Mouse (Mus musculus) MEL (cell line): ENCODE data around the gene Mical3. TPM values are rescaled to one million over a fixed set of nuclear protein-coding genes. Genes with fewer than 3 reads are reported as not detected.

ENCODE experiments used
- DNase-seq: peaks from one replicate; pipeline ENCODE4 v3.0.0; 2011; ENCODE audit warnings: low read depth, low spot score
- H3K27ac ChIP-seq: 2 replicates; pipeline ENCODE4 v1.5.1; 2012; ENCODE audit warnings: low read depth, mild to moderate bottlenecking, control low read depth, low read length, moderate library complexity; ENCODE audit not compliant: control insufficient read depth
- H3K27me3 ChIP-seq, 2 experiments: fragments of 150-350 bp in 1 of 2; sonication (generic) in 1 of 2; 2 replicates each; pipeline ENCODE4 v1.6.1; 2012; ENCODE audit warnings: low read length in 2 of 2, mild to moderate bottlenecking in 2 of 2, improper control_type of control experiment in 1 of 2, moderate library complexity in 1 of 2; ENCODE audit not compliant: insufficient read depth in 2 of 2, control insufficient read depth in 1 of 2
- H3K36me3 ChIP-seq, 2 experiments: 2 replicates each; pipeline ENCODE4 v1.6.1; 2012 to 2014; ENCODE audit warnings: low read length in 2 of 2, improper control_type of control experiment in 1 of 2, inconsistent platforms in 1 of 2, mild to moderate bottlenecking in 1 of 2; ENCODE audit not compliant: insufficient read depth in 2 of 2, control insufficient read depth in 1 of 2
- H3K4me1 ChIP-seq, 2 experiments: fragments of 150-350 bp in 1 of 2; sonication (generic) in 1 of 2; 2 replicates each; pipeline ENCODE4 v1.6.1; 2012; ENCODE audit warnings: low read length in 2 of 2, improper control_type of control experiment in 1 of 2, mild to moderate bottlenecking in 1 of 2; ENCODE audit not compliant: insufficient read depth in 2 of 2, control insufficient read depth in 1 of 2
- H3K4me3 ChIP-seq, 2 experiments: fragments of 150-350 bp in 1 of 2; sonication (generic) in 1 of 2; 2 replicates each; pipeline ENCODE4 v1.5.1; 2012; ENCODE audit warnings: low read depth in 2 of 2, low read length in 2 of 2, mild to moderate bottlenecking in 2 of 2, moderate library complexity in 2 of 2, control low read depth in 1 of 2, improper control_type of control experiment in 1 of 2; ENCODE audit not compliant: control insufficient read depth in 1 of 2, insufficient read depth in 1 of 2
- H3K79me2 ChIP-seq: 2 replicates; pipeline ENCODE4 v1.6.1; 2012; ENCODE audit warnings: mild to moderate bottlenecking, low read length, moderate library complexity; ENCODE audit not compliant: control insufficient read depth, poor library complexity, insufficient read depth
- H3K9ac ChIP-seq: 2 replicates; pipeline ENCODE4 v1.6.1; 2012; ENCODE audit warnings: low read depth, mild to moderate bottlenecking, control low read depth, low read length, moderate library complexity; ENCODE audit not compliant: control insufficient read depth, poor library complexity, severe bottlenecking
- H3K9me3 ChIP-seq: fragments of 150-350 bp; sonication (generic); replicated peaks from 2 replicates; pipeline ENCODE4 v1.6.1; 2012; ENCODE audit warnings: mild to moderate bottlenecking, low read length, improper control_type of control experiment, moderate library complexity; ENCODE audit not compliant: insufficient read depth
- CHD1 ChIP-seq: IDR thresholded peaks from 2 replicates; pipeline ENCODE4 v1.6.1; 2012; ENCODE audit warnings: low read depth, mild to moderate bottlenecking, inconsistent platforms, low read length, improper control_type of control experiment
- CTCF ChIP-seq, 3 experiments: IDR thresholded peaks in 2 of 3; conservative IDR thresholded peaks in 1 of 3; 2 replicates each; pipeline ENCODE4 v1.5.1; 2011 to 2012; ENCODE audit warnings: low read length in 3 of 3, low read depth in 2 of 3, mild to moderate bottlenecking in 2 of 3, improper control_type of control experiment in 1 of 3, inconsistent platforms in 1 of 3, mixed read lengths in 1 of 3, moderate library complexity in 1 of 3; ENCODE audit not compliant: control insufficient read depth in 1 of 3, insufficient read depth in 1 of 3, poor library complexity in 1 of 3, severe bottlenecking in 1 of 3
- E2F4 ChIP-seq: IDR thresholded peaks from 2 replicates; pipeline ENCODE4 v1.6.1; 2011; ENCODE audit warnings: low read depth, low read length, improper control_type of control experiment, borderline replicate concordance
- ELF1 ChIP-seq: IDR thresholded peaks from 2 replicates; pipeline ENCODE4 v1.6.1; 2014; ENCODE audit warnings: low read depth, mild to moderate bottlenecking, inconsistent platforms, low read length, improper control_type of control experiment, moderate library complexity
- EP300 ChIP-seq, 2 experiments: IDR thresholded peaks; 2 replicates each; pipeline ENCODE4 v1.6.1; 2011; ENCODE audit warnings: improper control_type of control experiment in 2 of 2, low read length in 2 of 2, low read depth in 1 of 2, mild to moderate bottlenecking in 1 of 2
- GABPA ChIP-seq: IDR thresholded peaks from 2 replicates; pipeline ENCODE4 v1.6.1; 2012; ENCODE audit warnings: low read depth, mild to moderate bottlenecking, inconsistent platforms, low read length, improper control_type of control experiment, moderate library complexity
- GATA1 ChIP-seq: IDR thresholded peaks from 2 replicates; pipeline ENCODE4 v1.6.1; 2011; ENCODE audit warnings: low read depth, low read length, improper control_type of control experiment
- HCFC1 ChIP-seq: IDR thresholded peaks from 2 replicates; pipeline ENCODE4 v1.6.1; 2012; ENCODE audit warnings: low read depth, mild to moderate bottlenecking, inconsistent platforms, low read length, improper control_type of control experiment, moderate library complexity
- KAT2A ChIP-seq: conservative IDR thresholded peaks from 2 replicates; pipeline ENCODE4 v1.6.1; 2012; ENCODE audit warnings: low read depth, low read length, improper control_type of control experiment, inconsistent platforms
- MAX ChIP-seq: IDR thresholded peaks from 2 replicates; pipeline ENCODE4 v1.6.1; 2011; ENCODE audit warnings: low read length, improper control_type of control experiment
- MAZ ChIP-seq: IDR thresholded peaks from 2 replicates; pipeline ENCODE4 v1.6.1; 2012; ENCODE audit warnings: low read depth, mild to moderate bottlenecking, inconsistent platforms, low read length, improper control_type of control experiment
- MEF2A ChIP-seq: IDR thresholded peaks from 2 replicates; pipeline ENCODE4 v1.6.1; 2014; ENCODE audit warnings: low read depth, mild to moderate bottlenecking, inconsistent platforms, low read length, improper control_type of control experiment; ENCODE audit not compliant: poor library complexity, insufficient replicate concordance, severe bottlenecking; ENCODE audit errors: extremely low read depth
- MYC ChIP-seq: IDR thresholded peaks from 2 replicates; pipeline ENCODE4 v1.6.1; 2011; ENCODE audit warnings: low read depth, mild to moderate bottlenecking, low read length, improper control_type of control experiment, moderate library complexity
- NRF1 ChIP-seq: IDR thresholded peaks from 2 replicates; pipeline ENCODE4 v1.6.1; 2014; ENCODE audit warnings: low read depth, mild to moderate bottlenecking, inconsistent platforms, low read length, improper control_type of control experiment, moderate library complexity; ENCODE audit not compliant: poor library complexity, insufficient read depth, severe bottlenecking
- POLR2A ChIP-seq, 2 experiments: IDR thresholded peaks; 2 replicates each; pipeline ENCODE4 v1.6.1; 2011 to 2012; ENCODE audit warnings: low read length in 2 of 2, mild to moderate bottlenecking in 2 of 2, control low read depth in 1 of 2, improper control_type of control experiment in 1 of 2, low read depth in 1 of 2, moderate library complexity in 1 of 2; ENCODE audit not compliant: control insufficient read depth in 1 of 2, insufficient read depth in 1 of 2, poor library complexity in 1 of 2
- POLR2AphosphoS2 ChIP-seq: IDR thresholded peaks from 2 replicates; pipeline ENCODE4 v1.6.1; 2011; ENCODE audit warnings: low read length, improper control_type of control experiment
- POLR2AphosphoS5 ChIP-seq: IDR thresholded peaks from 2 replicates; pipeline ENCODE4 v1.6.1; 2012; ENCODE audit warnings: low read depth, borderline replicate concordance, mild to moderate bottlenecking, inconsistent platforms, low read length, moderate library complexity, mixed read lengths
- SIN3A ChIP-seq: IDR thresholded peaks from 2 replicates; pipeline ENCODE4 v1.6.1; 2012; ENCODE audit warnings: low read length, improper control_type of control experiment, inconsistent platforms
- TAL1 ChIP-seq: IDR thresholded peaks from 2 replicates; pipeline ENCODE4 v1.6.1; 2012; ENCODE audit warnings: mild to moderate bottlenecking, inconsistent platforms, low read length, moderate library complexity, mixed read lengths
- UBTF ChIP-seq: IDR thresholded peaks from 2 replicates; pipeline ENCODE4 v1.6.1; 2012; ENCODE audit warnings: low read depth, mild to moderate bottlenecking, inconsistent platforms, low read length, improper control_type of control experiment, moderate library complexity, borderline replicate concordance; ENCODE audit not compliant: insufficient read depth
- USF1 ChIP-seq: IDR thresholded peaks from 2 replicates; pipeline ENCODE4 v1.6.1; 2014; ENCODE audit warnings: low read depth, mild to moderate bottlenecking, inconsistent platforms, low read length, improper control_type of control experiment, moderate library complexity
- USF2 ChIP-seq, 2 experiments: IDR thresholded peaks; 2 replicates each; pipeline ENCODE4 v1.6.1; 2011 to 2012; ENCODE audit warnings: improper control_type of control experiment in 2 of 2, low read length in 2 of 2, borderline replicate concordance in 1 of 2, inconsistent platforms in 1 of 2, low read depth in 1 of 2, mild to moderate bottlenecking in 1 of 2; ENCODE audit not compliant: insufficient read depth in 1 of 2
- ZC3H11A ChIP-seq: IDR thresholded peaks from 2 replicates; pipeline ENCODE4 v1.6.1; 2012; ENCODE audit warnings: low read depth, mild to moderate bottlenecking, inconsistent platforms, low read length, improper control_type of control experiment
- ZKSCAN1 ChIP-seq: IDR thresholded peaks from 2 replicates; pipeline ENCODE4 v1.6.1; 2012; ENCODE audit warnings: low read depth, mild to moderate bottlenecking, inconsistent platforms, low read length, improper control_type of control experiment, moderate library complexity
- ZMIZ1 ChIP-seq: IDR thresholded peaks from 2 replicates; pipeline ENCODE4 v1.6.1; 2012; ENCODE audit warnings: low read depth, mild to moderate bottlenecking, inconsistent platforms, low read length, improper control_type of control experiment, moderate library complexity
- ZNF384 ChIP-seq: IDR thresholded peaks from 2 replicates; pipeline ENCODE4 v1.6.1; 2012; ENCODE audit warnings: low read depth, mild to moderate bottlenecking, inconsistent platforms, low read length, improper control_type of control experiment
- polyA plus RNA-seq, 2 experiments: library from polyadenylated mRNA; stranded (reverse) in 1 of 2; unstranded in 1 of 2; fragments of >175 nt in 1 of 2; fragments of >200 nt in 1 of 2; gene quantifications; 2 replicates each; pipeline versions ENCODE4 v1.2.1 to v1.2.4; 2012; ENCODE audit warnings: low replicate concordance in 2 of 2, low read depth in 1 of 2; ENCODE audit not compliant: insufficient read length in 2 of 2, insufficient read depth in 1 of 2, missing spikeins in 1 of 2
- total RNA-seq: library from RNA; depleted of rRNA; stranded (reverse); fragments of 300-350 nt; gene quantifications from 2 replicates; pipeline ENCODE4 v1.2.3, GENCODE M21; 2012

Mical3 gene
- total and polyA plus RNA-seq, 3 experiments = 19.8 to 125 (median 31.4) TPM

GRCm38 (mm10) chr6:121090786-121091185 lies 40.0 kb downstream of the Mical3 start:
- no peak overlapping the region for H3K9ac ChIP-seq
- no peak overlapping the region for H3K4me3 ChIP-seq
- no peaks in the 10 kb centered on the region for H3K9me3 ChIP-seq
- TF ChIP-seq ZC3H11A (no peak), EP300 (IDR thresholded peaks at IDR 0.05; ENCODE audit: low read depth in 1 of 2, low read length in 2 of 2) (no peak), POLR2AphosphoS2 (no peak), GATA1 (no peak), CTCF (IDR thresholded peaks at IDR 0.05 in 2 of 3, conservative IDR thresholded peaks at IDR 0.05 in 1 of 3; ENCODE audit: control insufficient read depth in 1 of 3, insufficient read depth in 1 of 3, low read depth in 2 of 3, low read length in 3 of 3, poor library complexity in 1 of 3, severe bottlenecking in 1 of 3) (no peak), POLR2AphosphoS5 (no peak), MEF2A (no peak), SIN3A (no peak), ZMIZ1 (no peak), USF1 (no peak), E2F4 (no peak), GABPA (no peak), POLR2A (IDR thresholded peaks at IDR 0.05; ENCODE audit: control insufficient read depth in 1 of 2, insufficient read depth in 1 of 2, low read depth in 1 of 2, low read length in 2 of 2, poor library complexity in 1 of 2) (no peak), UBTF (no peak), KAT2A (no peak), TAL1 (no peak)
- no peaks in the 10 kb centered on the region for H3K27me3 ChIP-seq
- H3K79me2 ChIP-seq = peaks cover 43% of the 10 kb centered on the region
- H3K36me3 ChIP-seq = peaks cover 11 to 28% of the 10 kb centered on the region in 2 experiments
- no peak for DNase-seq
- H3K4me1 ChIP-seq = peaks cover 19 to 27% of the 10 kb centered on the region in 2 experiments
- no peak overlapping the region for H3K27ac ChIP-seq

- Histone ChIP-seq H3K36me3 (peaks cover 11 to 22% of the 10 kb centered on the region in 2 experiments), H3K79me2 (peaks cover 55% of the 10 kb centered on the region), H3K27ac (no peak overlapping the region), H3K9me3 (no peaks in the 10 kb centered on the region), H3K9ac (no peak overlapping the region), H3K27me3 (no peaks in the 10 kb centered on the region), H3K4me3 (no peak overlapping the region), H3K4me1 (peaks cover 14 to 20% of the 10 kb centered on the region in 2 experiments)
- DNase-seq = no peak
- no peak for TF ChIP-seq USF2 (IDR thresholded peaks at IDR 0.05; ENCODE audit: borderline replicate concordance in 1 of 2, insufficient read depth in 1 of 2, low read depth in 1 of 2, low read length in 2 of 2)
- TF ChIP-seq MYC = no peak
- no peak for TF ChIP-seq POLR2AphosphoS2
- TF ChIP-seq MAZ = no peak
- TF ChIP-seq SIN3A = no peak
- no peak for TF ChIP-seq UBTF
- no peak for TF ChIP-seq MAX
- TF ChIP-seq ELF1 = no peak
- TF ChIP-seq ZNF384 = no peak
- TF ChIP-seq ZKSCAN1 = no peak
- no peak for TF ChIP-seq HCFC1
- no peak for TF ChIP-seq CHD1
- TF ChIP-seq NRF1 = no peak
- TF ChIP-seq POLR2A (IDR thresholded peaks at IDR 0.05; ENCODE audit: control insufficient read depth in 1 of 2, insufficient read depth in 1 of 2, low read depth in 1 of 2, low read length in 2 of 2, poor library complexity in 1 of 2) = no peak
Measured at GRCm38 (mm10) chr6:121087586-121088245, 43.1 kb downstream of the Mical3 start.
